Mouse (Mus musculus) MEL (cell line): ENCODE results near the gene Sult2b1.

Experiments used
- CTCF ChIP-seq, 3 experiments: IDR thresholded peaks in 2 of 3; conservative IDR thresholded peaks in 1 of 3; 2 replicates each; pipeline ENCODE4 v1.5.1; 2011 to 2012; ENCODE audit warnings: low read length in 3 of 3, low read depth in 2 of 3, mild to moderate bottlenecking in 2 of 3, improper control_type of control experiment in 1 of 3, inconsistent platforms in 1 of 3, mixed read lengths in 1 of 3, moderate library complexity in 1 of 3; ENCODE audit not compliant: control insufficient read depth in 1 of 3, insufficient read depth in 1 of 3, poor library complexity in 1 of 3, severe bottlenecking in 1 of 3
- JUND ChIP-seq: IDR thresholded peaks from 2 replicates; pipeline ENCODE4 v1.6.1; 2011; ENCODE audit warnings: low read depth, mild to moderate bottlenecking, improper control_type of control experiment, low read length
- MAX ChIP-seq: IDR thresholded peaks from 2 replicates; pipeline ENCODE4 v1.6.1; 2011; ENCODE audit warnings: low read length, improper control_type of control experiment
- NELFE ChIP-seq: IDR thresholded peaks from 2 replicates; pipeline ENCODE4 v1.6.1; 2011; ENCODE audit warnings: low read depth, low read length, improper control_type of control experiment
- POLR2A ChIP-seq, 2 experiments: IDR thresholded peaks; 2 replicates each; pipeline ENCODE4 v1.6.1; 2011 to 2012; ENCODE audit warnings: low read length in 2 of 2, mild to moderate bottlenecking in 2 of 2, control low read depth in 1 of 2, improper control_type of control experiment in 1 of 2, low read depth in 1 of 2, moderate library complexity in 1 of 2; ENCODE audit not compliant: control insufficient read depth in 1 of 2, insufficient read depth in 1 of 2, poor library complexity in 1 of 2
- TAL1 ChIP-seq: IDR thresholded peaks from 2 replicates; pipeline ENCODE4 v1.6.1; 2012; ENCODE audit warnings: mild to moderate bottlenecking, inconsistent platforms, low read length, moderate library complexity, mixed read lengths
- TCF12 ChIP-seq: IDR thresholded peaks from 2 replicates; pipeline ENCODE4 v1.6.1; 2014; ENCODE audit warnings: low read depth, mild to moderate bottlenecking, inconsistent platforms, low read length, improper control_type of control experiment, moderate library complexity
- UBTF ChIP-seq: IDR thresholded peaks from 2 replicates; pipeline ENCODE4 v1.6.1; 2012; ENCODE audit warnings: low read depth, mild to moderate bottlenecking, inconsistent platforms, low read length, improper control_type of control experiment, moderate library complexity, borderline replicate concordance; ENCODE audit not compliant: insufficient read depth

DNA sequence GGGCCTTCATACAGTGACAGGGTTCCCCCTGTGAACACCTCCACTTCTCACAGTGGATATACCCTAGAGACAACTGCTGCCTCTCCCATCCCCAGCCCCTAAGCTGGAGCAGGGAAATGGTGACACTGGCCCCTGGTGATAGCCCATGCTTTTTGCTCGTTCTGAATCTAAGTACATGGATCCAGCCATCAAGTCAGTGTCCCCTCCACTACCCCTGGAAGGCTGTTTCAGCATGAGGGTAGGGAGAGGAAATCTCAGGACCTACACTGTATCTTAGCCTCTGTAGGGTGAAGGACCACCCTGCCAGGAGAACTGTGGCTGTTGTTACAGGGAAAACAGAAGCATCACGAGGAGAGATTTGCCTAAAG is 31.5 kb upstream of the Sult2b1 start:
- TF ChIP-seq JUND (no peak), CTCF (IDR thresholded peaks at IDR 0.05 in 2 of 3, conservative IDR thresholded peaks at IDR 0.05 in 1 of 3; ENCODE audit: control insufficient read depth in 1 of 3, insufficient read depth in 1 of 3, low read depth in 2 of 3, low read length in 3 of 3, poor library complexity in 1 of 3, severe bottlenecking in 1 of 3) (no peak), POLR2A (IDR thresholded peaks at IDR 0.05; ENCODE audit: control insufficient read depth in 1 of 2, insufficient read depth in 1 of 2, low read depth in 1 of 2, low read length in 2 of 2, poor library complexity in 1 of 2) (no peak), NELFE (no peak), MAX (no peak), TAL1 (no peak), UBTF (no peak), TCF12 (no peak)
